Mouse (Mus musculus): ENCODE measurements at regions not wholly inside any gene's neighbourhood (a gene's known extent, or its start where the extent isn't known, plus 50 kb on each side); places are given as distances from the start of the nearest gene placed in this dataset.

DNA sequence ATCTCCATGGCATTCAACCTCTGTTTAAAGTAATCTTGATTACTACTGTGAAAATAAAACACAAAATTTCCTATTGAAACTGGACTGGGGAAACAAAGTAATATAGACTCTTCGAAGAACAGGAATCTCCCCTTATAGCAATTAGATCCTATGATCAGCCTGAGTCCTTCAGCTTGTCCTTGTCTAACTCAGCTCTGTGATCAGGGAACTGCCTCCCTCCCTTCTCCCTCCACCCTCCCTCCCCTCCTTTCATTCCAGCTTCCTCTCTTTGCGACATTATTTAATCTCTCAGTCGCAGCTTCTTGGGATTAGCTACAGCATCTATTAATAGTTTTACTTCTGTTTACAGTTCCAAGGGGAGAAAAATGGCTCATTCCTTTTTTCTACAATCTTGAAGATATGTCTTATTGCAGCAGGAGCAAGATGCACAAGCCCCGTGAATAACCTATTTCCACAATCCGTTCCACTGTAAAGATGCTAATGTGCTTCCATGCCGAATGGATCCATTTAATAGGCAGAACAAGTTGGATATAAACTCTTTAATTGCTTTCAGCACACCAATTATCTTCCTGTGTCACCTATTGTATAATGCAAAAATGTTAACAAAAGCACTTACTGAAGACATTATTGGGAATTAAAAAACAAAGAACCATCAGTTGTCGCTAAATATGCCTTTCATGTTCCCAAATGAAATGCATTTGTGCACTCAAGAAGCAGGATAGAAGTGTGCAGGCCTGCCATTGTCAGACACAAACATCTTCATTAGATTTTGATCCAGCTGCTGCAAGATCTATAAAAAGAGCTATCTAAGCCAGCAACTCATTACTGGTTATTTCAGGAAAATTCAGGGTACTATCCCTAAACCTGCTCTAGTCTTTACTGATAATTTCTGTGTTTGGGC lies 411.2 kb upstream of the Gm10306 start:
- TF ChIP-seq EP300 (IDR thresholded peaks at IDR 0.05; ENCODE audit: low read length) (no peak), POLR2A (IDR thresholded peaks at IDR 0.05; ENCODE audit: low read depth, low read length) (no peak), CTCF (conservative IDR thresholded peaks at IDR 0.05 in 1 of 2, IDR thresholded peaks at IDR 0.05 in 1 of 2; ENCODE audit: low read depth in 2 of 2, low read length in 2 of 2) (no peak), POLR2AphosphoS2 (IDR thresholded peaks at IDR 0.05; ENCODE audit: low read depth, low read length) (no peak)
